Mouse (Mus musculus): ENCODE data around the gene Ogdh.

Gene Ogdh

DNA sequence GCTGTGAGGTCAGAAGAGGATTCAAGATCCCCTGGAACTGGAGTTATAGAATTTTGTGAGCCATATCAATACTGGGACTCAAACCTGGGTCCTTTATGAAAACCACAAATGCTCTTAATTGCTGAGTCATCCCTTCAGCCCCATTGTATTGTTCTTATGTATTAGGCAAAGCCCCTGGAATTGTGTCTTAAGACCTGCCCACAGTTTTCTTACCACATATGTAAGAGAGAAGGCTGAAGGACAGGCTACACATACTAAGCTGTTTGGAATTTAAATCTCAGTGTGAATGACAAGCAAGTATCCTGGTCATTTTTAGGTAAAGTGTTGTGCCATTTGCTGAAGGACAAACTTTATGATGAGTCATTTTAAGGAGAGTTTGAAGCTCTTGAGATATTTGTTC is 4.6 kb downstream of the Ogdh start:
- no peak for DNase-seq (ENCODE audit: low spot score)

GRCm38 (mm10) chr11:6299435-6299834 is 8.0 kb downstream of the Ogdh start:
- DNase-seq (ENCODE audit: low spot score) = no peak

GRCm38 (mm10) chr11:6302793-6303192 is 11.4 kb downstream of the Ogdh start:
- no peak for DNase-seq (ENCODE audit: low spot score)

GRCm38 (mm10) chr11:6305943-6306430 is 14.6 kb downstream of the Ogdh start:
- DNase-seq (ENCODE audit: low spot score) = no peak

DNA sequence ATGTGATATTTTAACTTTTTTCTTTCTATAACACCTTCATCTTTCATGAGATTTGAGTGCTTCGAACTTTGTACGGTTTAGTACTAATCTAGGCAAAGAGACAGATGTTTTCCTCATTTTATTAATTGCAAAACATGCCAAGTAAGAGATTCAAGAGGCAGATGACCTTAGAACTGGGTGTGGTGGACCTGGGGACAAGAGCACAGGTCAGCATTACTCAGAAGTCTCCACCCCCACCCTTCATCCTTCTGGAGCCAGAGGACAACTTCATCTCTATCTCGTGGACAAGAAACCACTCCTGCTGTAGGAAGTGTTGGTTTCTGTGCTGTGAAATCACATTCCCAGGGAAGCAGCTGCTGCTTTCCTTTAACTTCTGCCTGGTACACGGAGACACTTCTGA is 16.7 kb downstream of the Ogdh start:
- no peak for DNase-seq (ENCODE audit: low spot score)

- DNase-seq (ENCODE audit: low spot score) = no peak
Measured at GRCm38 (mm10) chr11:6313874-6314406, 22.5 kb downstream of the Ogdh start.

DNA sequence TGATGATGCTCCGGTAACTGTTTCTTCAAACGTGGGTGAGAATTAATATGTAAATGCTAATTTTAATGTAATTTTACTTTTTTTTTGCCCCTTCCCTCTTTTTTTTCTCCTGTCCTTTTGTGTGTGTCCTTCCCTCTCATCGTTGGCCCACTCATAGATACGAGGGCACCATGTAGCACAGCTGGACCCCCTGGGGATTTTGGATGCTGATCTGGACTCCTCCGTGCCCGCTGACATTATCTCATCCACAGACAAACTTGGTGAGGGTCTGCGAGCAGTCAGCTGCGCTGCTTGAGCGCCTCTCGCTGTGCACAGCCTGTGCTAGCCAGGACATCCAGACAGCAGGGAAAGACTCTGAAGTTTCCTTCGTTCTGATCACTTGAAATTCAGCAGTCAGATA is 25.4 kb downstream of the Ogdh start:
- DNase-seq (ENCODE audit: low spot score) = no peak

- DNase-seq (ENCODE audit: low spot score) = no peak
Measured at GRCm38 (mm10) chr11:6318559-6318958, 27.1 kb downstream of the Ogdh start.

- no peak for DNase-seq (ENCODE audit: low spot score)
Measured at GRCm38 (mm10) chr11:6319374-6319773, 27.9 kb downstream of the Ogdh start.

DNA sequence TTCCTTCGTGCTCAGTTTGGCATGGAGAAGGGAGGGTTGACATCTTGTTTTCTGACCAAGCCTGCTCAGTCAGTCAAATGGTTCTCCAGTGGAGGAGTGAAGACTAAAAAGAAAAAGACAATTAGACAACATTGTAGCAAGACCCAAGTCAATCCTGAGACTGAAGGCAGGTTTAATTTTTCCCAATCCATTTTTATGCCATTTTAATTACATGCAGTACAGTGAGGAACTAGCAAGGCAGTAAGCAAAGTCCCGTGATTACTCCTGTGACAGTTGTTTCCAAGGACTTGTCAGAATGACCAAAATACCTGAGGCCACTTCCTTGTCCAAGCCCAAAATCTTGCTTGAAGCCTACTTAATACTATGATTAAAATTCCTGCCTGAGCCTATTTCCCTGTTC is 30.7 kb downstream of the Ogdh start:
- no peak for DNase-seq (ENCODE audit: low spot score)

- no peak for DNase-seq (ENCODE audit: low spot score)
Measured at GRCm38 (mm10) chr11:6323348-6323747, 31.9 kb downstream of the Ogdh start.

GRCm38 (mm10) chr11:6331256-6331655 is 39.8 kb downstream of the Ogdh start:
- no peak for DNase-seq (ENCODE audit: low spot score)

DNA sequence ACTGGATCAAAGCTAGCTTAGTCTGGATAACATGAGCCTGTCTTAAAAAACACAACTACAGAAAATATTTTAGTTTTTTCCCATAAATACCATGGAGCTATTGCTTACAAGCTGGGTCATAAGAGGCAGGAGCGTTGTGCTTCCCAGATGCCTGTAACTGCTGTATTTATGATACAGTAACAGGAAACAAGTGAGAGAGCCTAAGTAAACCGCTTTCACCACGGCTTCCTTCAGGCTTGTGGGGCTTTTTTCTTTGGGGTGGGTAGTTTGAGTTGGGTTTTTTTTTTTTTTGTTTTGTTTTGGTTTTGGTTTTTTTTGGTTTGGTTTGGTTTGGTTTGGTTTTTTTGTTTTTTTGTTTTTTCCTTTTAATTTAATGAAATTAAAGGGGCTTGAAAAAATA is 41.2 kb downstream of the Ogdh start:
- DNase-seq (ENCODE audit: low spot score) = no peak

DNA sequence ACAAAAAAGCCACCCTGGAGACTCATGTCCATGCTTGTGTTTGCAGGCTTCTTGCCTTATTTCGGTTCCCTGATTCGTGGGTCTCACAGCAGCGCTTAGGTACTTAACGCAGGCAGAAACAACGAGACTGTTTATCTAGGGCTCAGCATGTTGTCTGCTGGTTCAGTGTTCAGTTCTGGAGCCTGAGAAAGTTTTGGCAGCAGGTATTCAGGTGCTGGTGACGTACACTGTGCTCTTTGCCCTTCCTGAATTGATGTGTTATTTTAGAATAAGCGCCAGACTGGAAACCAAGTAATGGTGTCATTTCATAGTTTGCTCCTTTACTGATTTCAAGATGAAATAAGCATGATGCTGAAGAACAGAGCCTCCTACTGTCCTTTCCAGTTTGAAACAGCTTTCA is 42.0 kb downstream of the Ogdh start:
- DNase-seq (ENCODE audit: low spot score) = no peak

GRCm38 (mm10) chr11:6335321-6335720 is 43.9 kb downstream of the Ogdh start:
- no peak for DNase-seq (ENCODE audit: low spot score)

DNA sequence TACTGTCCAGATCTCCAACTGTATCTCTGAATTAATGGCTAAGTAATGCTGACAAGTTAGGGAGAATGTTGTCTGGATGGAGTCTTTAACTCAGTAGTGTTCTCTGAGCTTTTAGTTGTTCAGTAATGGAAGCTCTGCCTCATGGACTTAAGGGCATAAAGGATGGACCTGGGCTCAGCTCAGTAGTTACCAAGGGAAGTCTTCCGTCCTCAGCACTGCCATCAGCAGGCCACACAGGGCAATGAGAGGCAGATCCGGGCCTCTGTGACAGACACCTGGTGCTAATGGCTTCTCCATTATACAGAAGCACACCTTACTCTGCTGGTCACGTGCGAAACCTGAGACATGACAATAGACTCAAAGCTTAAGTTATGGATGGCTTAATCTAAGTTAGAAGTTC is 45.3 kb downstream of the Ogdh start:
- no peak for DNase-seq (ENCODE audit: low spot score)

DNA sequence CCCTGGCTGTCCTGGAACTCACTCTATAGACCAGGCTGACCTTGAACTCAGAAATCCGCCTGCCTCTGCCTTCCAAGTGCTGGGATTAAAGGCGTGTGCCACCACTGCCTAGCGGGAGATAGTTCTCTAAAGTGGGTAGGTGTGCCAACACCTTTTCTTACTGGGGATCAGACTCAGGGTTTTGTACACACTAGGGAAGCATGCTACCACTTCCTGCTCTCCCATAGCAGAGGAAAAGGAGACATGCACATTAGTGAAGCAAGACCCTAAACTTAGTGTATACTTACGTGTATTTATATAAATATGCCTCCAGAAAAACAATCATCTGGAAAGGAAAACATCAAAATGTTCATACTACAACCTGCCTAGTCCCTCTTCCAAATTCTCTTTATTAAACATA is 54.5 kb downstream of the Ogdh start:
- DNase-seq (ENCODE audit: low spot score) = no peak

DNA sequence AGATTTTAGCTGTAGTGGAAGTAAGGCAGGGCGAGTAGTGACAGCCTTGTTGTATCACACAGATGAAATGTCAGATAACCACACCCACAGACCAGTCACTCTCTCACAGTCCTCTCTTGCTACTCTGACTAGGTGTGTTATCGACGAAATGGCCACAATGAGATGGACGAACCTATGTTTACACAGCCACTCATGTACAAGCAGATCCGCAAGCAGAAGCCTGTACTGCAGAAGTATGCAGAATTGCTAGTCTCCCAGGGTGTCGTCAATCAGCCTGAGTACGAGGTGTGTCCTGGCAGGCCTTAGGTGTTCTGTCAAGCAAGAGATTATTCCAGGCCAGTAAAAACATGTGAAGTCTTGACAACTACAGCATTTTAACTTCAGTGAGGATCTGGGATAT is 55.5 kb downstream of the Ogdh start:
- DNase-seq (ENCODE audit: low spot score) = no peak

DNA sequence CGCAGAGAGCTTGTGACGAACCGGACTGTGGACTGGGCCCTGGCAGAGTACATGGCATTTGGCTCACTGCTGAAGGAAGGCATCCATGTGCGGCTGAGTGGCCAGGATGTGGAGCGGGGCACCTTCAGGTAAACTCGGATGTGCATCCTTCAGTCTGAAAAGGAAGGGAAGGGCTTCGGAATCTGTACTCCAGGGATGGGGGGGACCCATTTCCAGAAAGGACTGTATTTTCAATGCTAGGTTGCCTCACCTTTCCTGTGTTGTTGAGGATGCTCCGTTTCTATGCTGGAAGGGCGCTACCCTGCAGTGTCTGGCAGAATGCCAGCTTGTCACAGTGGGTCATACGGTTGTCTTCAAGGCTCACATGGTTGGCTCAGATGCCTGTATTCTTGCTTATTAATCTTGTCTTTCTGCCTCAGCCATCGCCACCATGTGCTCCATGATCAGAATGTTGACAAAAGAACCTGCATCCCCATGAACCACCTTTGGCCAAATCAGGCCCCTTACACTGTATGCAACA is 57.3 kb downstream of the Ogdh start:
- DNase-seq (ENCODE audit: low spot score) = no peak

DNA sequence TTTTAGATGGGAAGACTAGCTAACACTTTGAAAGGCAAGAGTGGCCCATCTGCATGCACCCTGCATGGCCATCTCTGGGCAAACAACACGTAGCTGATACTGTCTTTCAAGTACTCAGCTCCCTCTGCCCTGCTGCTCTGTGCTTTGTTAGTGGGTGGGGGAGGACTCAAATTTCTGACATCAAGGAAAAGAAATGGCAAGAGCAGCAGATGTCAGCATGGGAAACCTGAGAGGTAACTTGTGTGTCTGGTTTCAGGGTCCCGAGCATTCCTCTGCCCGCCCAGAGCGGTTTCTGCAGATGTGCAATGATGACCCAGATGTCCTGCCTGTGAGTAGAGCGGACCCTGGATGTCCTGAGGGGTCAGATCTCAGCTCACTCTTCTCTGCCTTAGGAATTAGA is 58.2 kb downstream of the Ogdh start:
- DNase-seq (ENCODE audit: low spot score) = no peak

GRCm38 (mm10) chr11:6355106-6355505 is 63.7 kb downstream of the Ogdh start:
- no peak for DNase-seq (ENCODE audit: low spot score)

- no peak for DNase-seq (ENCODE audit: low spot score)
Measured at GRCm38 (mm10) chr11:6364581-6365275, 73.3 kb downstream of the Ogdh start.

- DNase-seq (ENCODE audit: low spot score) = peak; percentile 65
Measured at GRCm38 (mm10) chr11:6365885-6366284, 74.5 kb downstream of the Ogdh start.

DNA sequence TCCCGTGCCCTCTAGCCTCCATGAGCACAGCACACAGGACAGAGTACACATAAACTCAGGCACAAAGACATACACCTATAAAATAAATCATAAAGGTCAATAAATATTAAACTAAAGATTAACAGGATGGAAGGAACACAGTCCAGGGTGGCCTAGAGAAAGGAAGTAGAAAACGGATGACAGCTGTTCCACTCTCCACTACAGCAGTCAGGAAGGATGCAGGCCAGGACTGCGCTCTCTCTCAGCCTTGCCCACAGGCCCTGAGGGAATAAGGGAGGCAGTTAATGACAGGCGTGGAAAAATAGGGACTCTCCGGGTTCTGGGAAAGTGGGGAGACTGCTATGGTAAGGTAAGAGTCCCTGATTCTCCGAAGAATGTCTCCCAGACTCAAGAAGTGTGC is 75.0 kb downstream of the Ogdh start:
- no peak for DNase-seq (ENCODE audit: low spot score)

Data from layer of hippocampus, adult 9-10 months (tissue).